Mouse (Mus musculus) CH12.LX (cell line): Measurements from ENCODE around the gene Tbccd1.

Source experiments
- CHD1 ChIP-seq: IDR thresholded peaks from 2 replicates; pipeline ENCODE4 v1.6.1; 2012; ENCODE audit warnings: low read depth, low read length, improper control_type of control experiment, inconsistent platforms
- CHD2 ChIP-seq: IDR thresholded peaks from 2 replicates; pipeline ENCODE4 v1.6.1; 2011; ENCODE audit warnings: low read length, improper control_type of control experiment
- CTCF ChIP-seq, 2 experiments: IDR thresholded peaks in 1 of 2; conservative IDR thresholded peaks in 1 of 2; 2 replicates each; pipeline ENCODE4 v1.5.1; 2011 to 2012; ENCODE audit warnings: low read depth in 2 of 2, low read length in 2 of 2, improper control_type of control experiment in 1 of 2, inconsistent platforms in 1 of 2, mild to moderate bottlenecking in 1 of 2, moderate library complexity in 1 of 2
- MAX ChIP-seq: IDR thresholded peaks from 2 replicates; pipeline ENCODE4 v1.6.1; 2011; ENCODE audit warnings: low read length, improper control_type of control experiment
- POLR2A ChIP-seq: IDR thresholded peaks from 2 replicates; pipeline ENCODE4 v1.6.1; 2011; ENCODE audit warnings: low read depth, mild to moderate bottlenecking, improper control_type of control experiment, low read length
- POLR2AphosphoS2 ChIP-seq: IDR thresholded peaks from 2 replicates; pipeline ENCODE4 v1.6.1; 2011; ENCODE audit warnings: low read depth, low read length, improper control_type of control experiment
- USF1 ChIP-seq: IDR thresholded peaks from 2 replicates; pipeline ENCODE4 v1.6.1; 2014; ENCODE audit warnings: low read depth, mild to moderate bottlenecking, inconsistent platforms, low read length, improper control_type of control experiment
- ZC3H11A ChIP-seq: IDR thresholded peaks from 2 replicates; pipeline ENCODE4 v1.6.1; 2012; ENCODE audit warnings: low read depth, mild to moderate bottlenecking, inconsistent platforms, low read length, improper control_type of control experiment
- ZKSCAN1 ChIP-seq: IDR thresholded peaks from 2 replicates; pipeline ENCODE4 v1.6.1; 2012; ENCODE audit warnings: low read depth, inconsistent platforms, low read length, improper control_type of control experiment, borderline replicate concordance

GRCm38 (mm10) chr16:22768661-22769060 is 88.8 kb downstream of the Tbccd1 start:
- TF ChIP-seq POLR2A = no peak
- TF ChIP-seq POLR2AphosphoS2 = no peak
- TF ChIP-seq USF1 = no peak
- TF ChIP-seq CHD2 = no peak
- TF ChIP-seq CTCF (conservative IDR thresholded peaks at IDR 0.05 in 1 of 2, IDR thresholded peaks at IDR 0.05 in 1 of 2; ENCODE audit: low read depth in 2 of 2, low read length in 2 of 2) = no peak
- no peak for TF ChIP-seq MAX
- TF ChIP-seq CHD1 = no peak
- TF ChIP-seq ZC3H11A = no peak
- no peak for TF ChIP-seq ZKSCAN1
